Mouse (Mus musculus): ENCODE measurements around the gene Wdr63.

Wdr63 gene

DNA sequence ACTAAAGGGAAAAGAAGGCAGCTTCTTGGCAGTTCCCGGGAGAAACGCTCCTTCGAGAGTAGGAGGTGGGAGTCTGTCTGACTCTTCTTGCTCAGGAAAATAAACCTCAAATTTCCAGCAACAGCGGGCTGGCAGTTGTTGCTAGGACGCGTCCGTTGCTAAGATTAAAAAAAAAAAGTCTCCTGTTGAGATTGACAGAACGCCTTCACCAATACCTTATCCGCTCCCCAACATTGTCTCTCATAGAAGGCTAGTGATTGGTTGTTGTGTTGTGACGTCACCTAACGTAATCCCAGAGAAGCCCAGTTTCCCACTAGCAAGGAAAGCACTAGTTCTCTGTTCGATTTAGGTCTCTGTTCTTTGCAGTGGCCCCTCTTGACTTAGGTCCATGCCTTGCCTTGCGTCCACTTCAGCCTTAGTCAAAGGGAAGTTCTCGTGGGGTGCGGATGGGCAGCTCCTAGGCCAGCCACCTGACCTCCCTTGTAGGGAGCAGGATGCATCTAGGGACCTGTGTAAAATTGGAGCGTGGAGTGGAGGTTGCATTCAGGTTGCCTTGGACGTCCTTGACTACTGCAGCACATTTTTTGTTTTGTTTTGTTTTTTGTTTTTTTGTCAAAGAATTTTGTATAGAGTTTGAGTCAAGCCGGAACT lies at the start of gene Wdr63:
TSS of gene Wdr63 (minus strand) at position 210 of the 651 bp plus-strand sequence.
- in situ Hi-C loops (cut with MboI, MseI) = no loop called here

DNA sequence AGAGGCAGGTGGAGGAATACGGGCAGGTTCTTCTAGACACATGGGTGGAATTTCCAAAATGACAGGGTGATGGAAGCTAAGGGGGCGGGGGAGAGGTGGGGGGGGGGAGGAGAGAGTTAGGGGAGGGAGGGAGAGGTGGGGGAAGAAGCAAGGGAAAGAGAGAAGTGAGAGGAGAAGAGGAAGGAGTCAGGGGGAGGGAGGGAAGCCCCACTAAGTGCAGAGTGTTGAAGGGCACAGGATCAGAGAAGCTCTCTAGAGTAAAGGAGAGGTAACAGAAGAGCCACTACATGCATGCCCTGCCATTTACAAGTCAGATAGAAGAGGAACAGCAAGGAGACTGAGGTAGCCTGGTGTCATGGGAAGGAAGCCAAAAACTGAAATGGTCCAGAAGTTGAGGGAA lies 48.9 kb upstream of the Wdr63 start:
- in situ Hi-C loops (cut with MboI, MseI) = no loop called here

DNA sequence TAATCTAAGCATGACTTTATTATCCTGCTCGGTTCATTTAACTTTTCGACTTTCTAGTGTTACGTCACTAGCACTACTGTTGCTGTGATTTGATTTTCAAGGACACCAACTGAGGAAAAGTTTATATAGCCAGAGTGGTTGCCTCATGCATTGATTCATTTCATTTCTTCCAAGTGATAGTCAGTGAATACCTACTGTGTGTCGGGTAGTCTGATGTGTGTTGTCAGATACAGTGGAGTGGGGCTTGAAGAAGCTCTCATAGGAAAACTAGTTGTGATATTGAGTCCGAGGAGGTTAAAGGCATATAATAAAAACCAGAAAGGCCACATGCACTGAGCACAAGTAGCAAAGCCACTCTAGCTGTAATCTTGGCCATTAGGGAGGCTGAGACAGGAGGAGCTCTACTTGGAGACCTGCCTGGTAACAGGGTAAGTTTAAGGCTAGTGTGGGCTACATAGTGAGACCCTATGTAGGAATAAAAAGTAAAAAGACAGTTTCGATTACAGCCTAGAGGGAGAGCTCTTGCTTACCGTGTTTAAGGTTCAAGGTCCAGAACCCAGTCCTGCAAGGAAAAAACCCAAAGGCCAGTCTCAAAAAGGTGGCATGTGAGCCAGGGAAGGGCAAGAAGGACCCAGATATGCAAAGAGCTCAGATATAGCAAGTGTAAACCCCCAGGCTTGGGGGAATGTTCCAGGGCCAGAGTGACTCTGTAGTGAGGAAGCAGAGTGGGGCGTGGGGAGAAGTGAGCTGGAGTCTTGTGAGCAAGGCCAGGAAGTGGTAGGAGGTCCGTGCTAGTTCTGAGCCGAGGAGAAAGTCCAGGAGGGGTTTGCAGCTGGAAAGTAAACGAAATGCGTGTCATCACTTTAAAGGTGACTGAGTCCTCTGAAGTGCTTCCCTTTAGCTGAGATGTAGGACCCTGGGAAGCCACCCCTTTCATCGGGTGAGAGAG lies 48.0 kb upstream of the Wdr63 start:
- in situ Hi-C loops (cut with MboI, MseI) = no loop called here

DNA sequence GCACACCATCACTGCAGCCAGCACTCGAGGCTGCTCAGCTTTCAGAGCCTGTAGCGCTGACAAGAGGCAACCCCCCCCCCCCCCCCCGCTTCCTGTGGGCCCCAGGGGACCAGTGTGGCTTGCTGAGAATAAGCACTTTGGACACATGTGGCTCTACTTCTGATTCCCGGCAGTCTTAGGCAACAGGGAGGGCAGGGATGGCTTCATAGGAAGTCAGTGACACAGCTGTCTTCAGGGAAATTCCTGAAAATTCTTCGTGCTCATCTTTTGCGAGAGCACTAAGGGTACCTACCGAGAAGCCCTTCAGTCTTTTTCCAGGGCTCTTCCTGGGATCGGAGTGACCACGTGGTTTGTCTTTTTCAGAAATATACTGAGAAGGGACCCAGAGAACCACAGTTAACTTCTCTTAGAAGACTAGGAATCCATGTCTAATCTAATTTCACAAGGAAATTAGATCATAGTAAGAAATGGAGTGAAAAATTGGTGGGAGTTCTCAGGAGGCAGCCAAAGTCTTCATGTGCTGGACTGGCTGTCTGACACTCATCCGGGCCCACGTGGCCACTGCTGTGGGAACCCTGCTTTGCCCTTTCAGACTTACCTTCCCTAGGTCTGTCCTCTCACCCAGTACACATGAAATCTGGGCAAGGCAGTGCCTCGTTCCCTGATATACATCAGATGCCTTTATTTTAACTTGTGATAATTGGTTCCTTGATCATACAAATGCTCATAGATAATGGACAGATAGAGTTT lies 46.1 kb upstream of the Wdr63 start:
- in situ Hi-C loops (cut with MboI, MseI) = no loop called here

DNA sequence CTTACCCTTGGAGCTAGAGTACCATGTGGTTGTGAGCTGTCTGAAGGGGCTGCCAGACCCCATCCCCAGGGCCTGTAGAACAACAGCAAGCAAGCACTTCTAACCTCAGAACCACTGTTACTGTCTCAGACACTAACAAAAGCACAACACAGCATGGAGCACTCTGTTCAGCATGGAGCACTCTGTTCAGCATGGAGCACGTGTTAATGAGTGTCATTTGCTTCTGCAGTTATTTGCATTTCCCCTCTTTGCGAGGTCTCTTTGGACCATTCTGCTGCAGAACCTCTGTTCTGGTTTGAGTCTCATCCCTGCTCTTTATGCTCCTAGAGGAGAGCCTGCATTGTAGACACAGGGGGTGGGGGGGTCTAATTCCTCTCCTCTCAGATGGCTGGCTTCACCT lies 45.0 kb upstream of the Wdr63 start:
- in situ Hi-C loops (cut with MboI, MseI) = no loop called here

DNA sequence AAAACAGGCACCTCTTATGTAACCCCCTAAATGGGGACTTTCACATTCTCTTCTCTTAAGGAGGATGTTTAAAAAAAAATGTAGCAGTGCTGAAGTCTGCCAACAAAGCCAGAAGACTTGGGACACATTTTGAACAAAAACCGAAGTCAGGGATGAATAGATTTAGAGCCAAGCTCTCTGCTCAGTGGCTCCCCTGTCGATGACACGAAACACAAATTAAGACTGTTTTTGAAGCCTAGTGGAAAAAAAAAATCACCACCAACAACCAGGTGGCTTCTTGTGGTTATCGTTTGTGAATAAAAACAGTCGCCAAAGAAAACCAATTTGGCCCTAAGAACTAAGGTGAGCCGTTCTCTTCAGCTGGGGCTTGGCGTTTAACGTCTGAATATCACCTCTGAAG lies 44.4 kb upstream of the Wdr63 start:
- in situ Hi-C loops (cut with MboI, MseI) = no loop called here

DNA sequence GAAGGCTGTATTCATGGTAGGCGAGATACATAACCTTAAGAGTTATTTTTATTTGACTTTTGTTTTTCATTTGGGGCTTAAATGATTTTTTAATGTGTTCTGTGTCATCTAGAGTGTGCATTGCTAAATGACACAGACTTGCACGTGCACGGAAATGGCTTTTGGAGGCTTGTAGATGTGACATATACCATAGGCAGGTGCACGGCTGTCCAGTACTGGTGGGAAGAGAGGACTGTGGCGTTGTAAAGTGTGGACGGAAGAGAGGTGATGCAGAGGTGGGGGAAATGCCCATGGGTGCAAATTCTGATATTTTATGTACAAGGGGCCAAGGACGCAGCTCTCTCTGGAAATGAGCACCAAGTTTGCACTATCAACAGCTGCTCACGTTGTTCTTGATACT lies 43.8 kb upstream of the Wdr63 start:
- in situ Hi-C loops (cut with MboI, MseI) = no loop called here

DNA sequence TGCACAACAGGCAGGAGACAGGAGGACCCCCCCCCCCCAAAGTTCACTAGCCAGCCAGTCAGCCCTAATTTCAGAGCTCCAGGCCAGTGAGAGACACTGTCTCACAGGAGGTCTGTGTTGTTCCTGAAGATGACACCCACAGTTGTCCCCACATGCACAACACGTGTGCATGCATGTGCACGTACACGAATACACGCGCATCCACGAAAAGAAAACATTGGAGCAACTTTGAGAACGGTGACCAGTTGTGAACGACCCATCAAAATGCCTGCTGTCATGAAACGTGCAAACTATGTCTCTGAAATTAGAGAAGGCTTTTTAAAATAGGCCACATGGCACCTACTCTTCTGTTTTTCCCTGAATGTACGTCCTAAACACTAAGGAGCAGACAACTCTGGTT lies 43.4 kb upstream of the Wdr63 start:
- in situ Hi-C loops (cut with MboI, MseI) = no loop called here

DNA sequence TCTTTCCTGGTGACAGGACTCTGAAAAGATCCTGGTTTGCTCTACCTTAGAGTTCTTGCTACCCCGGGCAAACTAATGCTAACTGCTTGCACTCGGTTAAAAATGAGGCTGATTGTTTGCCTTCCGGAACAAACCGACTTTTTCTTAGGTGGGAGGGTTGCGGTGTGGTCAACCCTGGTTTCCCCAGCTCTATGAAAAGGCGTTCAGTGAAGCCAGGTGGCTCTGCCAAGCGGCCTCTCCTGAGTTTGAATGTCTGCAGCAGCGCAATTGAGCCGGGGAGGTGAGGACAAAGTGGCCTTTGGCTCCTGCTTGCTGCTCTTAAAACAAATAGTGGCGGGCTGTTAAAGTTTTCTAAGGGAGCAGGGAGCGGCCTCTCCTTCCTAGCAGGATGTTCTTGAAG lies 42.6 kb upstream of the Wdr63 start:
- in situ Hi-C loops (cut with MboI, MseI) = no loop called here

DNA sequence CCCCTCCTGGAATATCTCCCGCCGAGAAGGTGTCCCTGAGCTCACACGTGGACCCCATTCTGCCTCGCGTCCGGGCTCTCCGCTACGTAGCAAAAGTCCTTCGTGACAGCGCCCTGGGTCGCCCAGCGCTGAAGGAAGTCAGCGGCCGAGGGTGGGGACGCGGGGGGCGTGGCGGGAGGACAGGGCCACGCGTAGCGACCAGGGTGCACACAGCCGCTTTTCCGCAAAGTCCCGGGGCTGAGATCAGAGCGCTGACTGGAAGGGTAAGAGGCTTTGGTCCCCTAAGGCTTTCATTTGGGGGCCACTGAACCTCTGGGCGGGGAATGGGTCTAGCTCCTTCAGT lies 42.1 kb upstream of the Wdr63 start:
- in situ Hi-C loops (cut with MboI, MseI) = no loop called here

DNA sequence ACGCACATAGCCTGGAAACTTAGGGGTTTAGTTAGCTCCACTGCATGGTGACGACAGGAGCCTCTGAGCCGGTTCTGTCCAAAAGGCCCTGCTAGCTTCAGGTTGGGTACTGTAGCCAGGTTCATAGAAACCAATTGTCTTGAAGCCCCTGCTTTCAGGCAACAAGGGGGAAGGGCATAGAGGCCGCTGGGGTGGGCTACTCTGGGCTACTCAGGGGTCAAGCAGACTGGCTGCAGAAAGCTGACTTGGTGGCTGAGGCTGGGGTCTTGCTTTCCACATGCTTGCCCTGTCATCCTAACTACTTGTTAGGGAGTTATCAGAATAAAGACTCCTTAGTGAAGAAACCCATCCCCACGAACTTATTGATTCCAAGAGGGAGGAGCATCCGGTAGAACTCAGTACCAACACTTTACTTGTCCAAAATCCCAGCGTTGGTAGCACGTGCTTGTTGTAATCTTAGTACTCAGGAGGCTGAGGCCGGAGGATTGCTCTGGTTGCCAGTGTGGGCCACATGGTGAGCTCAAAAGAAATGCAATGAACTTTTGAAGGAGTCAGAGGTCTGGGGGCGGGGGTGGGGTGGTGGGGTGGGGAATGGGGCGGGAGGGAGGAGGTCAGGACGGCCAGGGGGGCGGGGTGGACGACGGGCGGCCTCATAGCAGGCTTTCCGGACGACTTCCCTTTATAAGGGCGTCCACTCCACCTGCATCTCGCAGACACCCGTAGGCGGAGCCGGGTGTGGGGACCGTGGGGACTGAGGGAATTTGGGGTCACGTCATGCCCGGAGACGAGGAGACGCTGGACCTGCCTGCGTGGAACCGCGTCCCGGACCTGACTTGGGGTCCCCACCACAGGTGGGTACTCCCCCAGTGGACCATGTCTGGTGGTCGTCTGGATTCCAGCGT lies 41.5 kb upstream of the Wdr63 start, which contains the start of gene Mcoln2:
TSS of gene Mcoln2 (plus strand) at position 678 of the 902 bp plus-strand sequence.
- in situ Hi-C loops (cut with MboI, MseI) = no loop called here

DNA sequence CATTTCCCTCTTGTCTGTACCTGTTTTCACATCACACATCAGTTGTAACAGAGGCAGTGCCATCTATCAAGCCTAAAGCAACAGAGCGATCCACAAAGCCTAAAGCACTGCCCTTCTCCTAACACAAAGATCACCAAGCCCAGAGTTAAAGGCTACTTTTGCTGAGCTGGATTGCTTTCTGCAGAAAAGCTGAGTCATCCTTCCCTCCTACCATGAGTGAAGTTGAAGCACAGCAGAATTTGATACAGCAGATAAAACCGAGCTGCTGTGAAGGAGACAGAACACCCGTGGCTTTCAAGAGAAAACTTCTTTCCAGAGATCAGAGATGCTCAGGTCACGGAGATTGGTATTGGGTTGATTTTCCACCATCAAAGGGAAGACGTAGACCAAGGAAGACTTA lies 38.2 kb upstream of the Wdr63 start:
- in situ Hi-C loops (cut with MboI, MseI) = no loop called here

DNA sequence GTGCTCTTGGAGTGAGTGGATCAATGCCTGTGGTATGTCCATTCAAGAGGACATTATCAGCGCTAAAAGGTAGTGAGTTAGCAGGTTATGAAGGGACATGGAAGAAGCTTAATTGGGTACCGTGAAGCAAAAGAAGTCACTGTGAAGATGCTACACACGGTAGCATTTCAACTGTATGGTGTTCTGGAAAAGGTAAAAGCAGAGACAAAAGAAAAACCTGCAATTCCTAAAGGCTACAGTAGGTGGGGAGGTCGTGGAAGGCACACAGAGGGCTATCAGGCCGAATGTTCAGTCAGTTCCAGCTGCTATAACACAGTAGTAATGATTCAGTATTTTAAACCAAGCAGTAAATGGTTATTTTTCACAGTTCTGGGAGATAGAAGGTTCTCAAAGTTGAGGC lies 37.6 kb upstream of the Wdr63 start:
- in situ Hi-C loops (cut with MboI, MseI) = no loop called here

DNA sequence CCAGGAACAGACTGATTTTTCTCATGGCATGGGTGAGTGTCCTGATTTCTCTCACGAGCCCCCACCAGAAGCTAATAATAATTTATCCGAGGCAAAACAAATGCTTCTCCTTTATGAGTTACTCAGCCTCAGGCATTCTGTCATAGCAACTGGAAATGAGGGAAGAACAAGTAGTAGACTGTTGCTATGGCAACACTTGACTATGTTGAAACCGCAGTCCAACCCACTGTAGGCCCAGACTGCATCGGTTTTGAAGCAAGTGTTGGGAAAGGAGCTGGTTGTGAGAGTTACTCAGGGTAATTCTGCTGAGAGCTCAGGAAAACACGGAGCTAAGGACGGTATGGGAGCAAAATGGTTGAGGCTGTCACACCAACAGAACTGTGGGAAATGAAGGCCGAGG lies 34.6 kb upstream of the Wdr63 start:
- in situ Hi-C loops (cut with MboI, MseI) = no loop called here

DNA sequence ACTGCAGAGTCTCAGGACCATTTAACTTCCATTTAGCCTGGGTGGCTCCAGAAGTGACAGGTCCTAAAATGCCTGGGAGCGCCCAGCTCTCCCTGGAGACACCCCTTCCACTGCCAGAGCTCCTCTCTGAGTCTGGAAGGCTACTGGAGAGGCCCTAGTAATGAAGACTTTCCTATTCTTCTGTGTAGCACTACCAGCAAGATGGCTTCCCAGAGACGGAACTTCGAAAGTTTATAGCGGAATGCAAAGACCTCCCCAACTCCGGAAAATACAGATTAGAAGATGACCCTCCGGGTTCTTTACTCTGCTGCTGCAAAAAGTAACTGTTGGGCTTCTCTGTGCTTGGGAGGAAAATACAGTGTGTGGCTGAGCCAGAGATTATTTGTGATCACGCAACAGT lies 32.3 kb upstream of the Wdr63 start:
- in situ Hi-C loops (cut with MboI, MseI) = no loop called here

DNA sequence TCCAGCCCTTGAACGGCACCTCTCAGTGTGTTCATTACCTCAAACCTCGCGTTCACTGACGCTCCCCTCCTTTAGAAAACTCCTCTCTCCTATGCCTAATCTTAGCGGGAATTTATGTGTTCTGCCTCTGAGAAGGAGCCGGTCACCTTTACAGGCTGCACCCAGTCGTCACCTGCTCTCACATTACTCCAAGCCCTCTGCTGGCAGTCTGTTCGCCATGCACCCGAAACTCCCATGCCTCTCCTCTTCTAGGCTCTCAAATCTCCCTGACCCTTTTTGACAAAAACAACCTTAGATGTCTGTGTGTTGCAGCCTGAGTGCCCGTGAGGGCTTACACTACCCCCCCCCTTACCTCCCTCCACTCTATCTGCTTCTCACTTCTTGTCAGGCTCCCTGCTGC lies 28.5 kb upstream of the Wdr63 start:
- in situ Hi-C loops (cut with MboI, MseI) = no loop called here

DNA sequence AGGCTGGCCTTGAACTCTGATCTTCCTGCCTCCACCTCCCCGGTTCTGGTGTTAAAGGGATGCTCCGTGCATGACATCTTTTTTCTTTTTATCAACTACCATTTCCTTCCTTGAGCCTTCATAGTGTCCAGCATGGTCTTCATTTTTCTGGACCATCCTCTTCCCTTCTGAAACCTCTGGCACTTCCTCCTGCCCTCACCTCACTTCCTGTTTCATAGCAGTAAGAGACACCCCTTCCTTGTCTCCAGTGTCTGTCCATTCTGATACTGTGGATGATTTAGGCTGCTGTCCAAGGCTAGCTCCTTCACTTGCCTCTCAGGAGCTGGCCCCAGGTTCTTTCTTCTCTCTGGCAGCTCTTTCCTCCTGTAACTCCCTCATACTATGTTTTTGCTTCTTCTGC lies 27.5 kb upstream of the Wdr63 start:
- in situ Hi-C loops (cut with MboI, MseI) = no loop called here

DNA sequence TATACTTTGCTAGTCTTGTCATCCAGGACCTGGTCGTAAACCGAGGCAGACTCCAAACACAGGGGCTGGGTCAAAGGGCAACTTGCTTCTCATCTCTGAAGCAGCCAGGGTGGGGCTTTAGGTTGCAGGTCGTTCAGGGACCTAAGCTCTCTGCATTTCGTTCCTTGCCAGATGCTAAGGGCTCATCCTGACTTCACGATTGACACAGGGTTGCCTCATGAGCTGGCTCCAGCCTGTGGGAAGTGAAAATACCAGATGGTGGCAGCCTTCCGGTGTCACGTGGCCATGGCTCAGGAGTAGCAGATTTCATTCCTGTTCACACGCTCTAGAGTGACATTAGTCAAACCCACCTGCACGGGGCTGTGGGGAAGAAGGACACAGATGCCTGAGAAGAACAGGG lies 26.9 kb upstream of the Wdr63 start:
- in situ Hi-C loops (cut with MboI, MseI) = no loop called here

DNA sequence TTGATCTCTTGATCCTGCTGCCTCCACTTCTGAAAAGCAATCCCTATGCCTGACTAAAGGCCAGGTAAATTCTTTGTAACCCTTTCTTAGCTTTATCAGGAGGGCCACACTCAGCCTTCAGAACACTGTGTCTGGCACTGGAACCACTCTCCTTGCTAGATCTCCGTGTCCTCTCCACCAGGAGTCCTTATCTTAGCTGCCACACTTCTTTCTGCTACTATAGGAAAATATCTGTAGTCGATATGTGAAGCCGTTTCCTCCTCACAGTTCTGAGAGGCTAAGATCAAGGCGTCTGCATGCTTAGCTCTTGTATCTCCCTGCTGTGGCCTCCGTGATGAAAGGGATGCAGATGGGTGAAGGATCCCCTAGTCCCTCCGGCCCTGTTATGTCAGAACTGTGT lies 19.3 kb upstream of the Wdr63 start:
- in situ Hi-C loops (cut with MboI, MseI) = no loop called here

DNA sequence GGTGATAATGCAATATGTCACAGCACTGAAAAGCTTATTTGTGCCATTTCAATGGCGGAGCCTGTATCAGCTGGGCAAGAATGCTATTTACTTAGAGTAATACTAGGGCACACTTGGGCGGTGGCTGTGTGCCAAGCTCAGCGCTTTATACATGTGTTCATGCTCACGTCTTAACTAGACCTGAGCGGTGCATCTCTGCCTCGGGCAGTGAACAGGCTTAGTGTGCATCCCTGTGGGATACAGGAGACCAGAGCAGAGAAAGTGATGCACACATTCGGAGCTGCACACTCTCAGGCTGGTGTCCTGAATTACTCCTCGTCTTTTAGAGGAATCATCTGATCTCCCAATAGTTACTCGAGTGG lies 15.5 kb upstream of the Wdr63 start:
- in situ Hi-C loops (cut with MboI, MseI) = no loop called here

DNA sequence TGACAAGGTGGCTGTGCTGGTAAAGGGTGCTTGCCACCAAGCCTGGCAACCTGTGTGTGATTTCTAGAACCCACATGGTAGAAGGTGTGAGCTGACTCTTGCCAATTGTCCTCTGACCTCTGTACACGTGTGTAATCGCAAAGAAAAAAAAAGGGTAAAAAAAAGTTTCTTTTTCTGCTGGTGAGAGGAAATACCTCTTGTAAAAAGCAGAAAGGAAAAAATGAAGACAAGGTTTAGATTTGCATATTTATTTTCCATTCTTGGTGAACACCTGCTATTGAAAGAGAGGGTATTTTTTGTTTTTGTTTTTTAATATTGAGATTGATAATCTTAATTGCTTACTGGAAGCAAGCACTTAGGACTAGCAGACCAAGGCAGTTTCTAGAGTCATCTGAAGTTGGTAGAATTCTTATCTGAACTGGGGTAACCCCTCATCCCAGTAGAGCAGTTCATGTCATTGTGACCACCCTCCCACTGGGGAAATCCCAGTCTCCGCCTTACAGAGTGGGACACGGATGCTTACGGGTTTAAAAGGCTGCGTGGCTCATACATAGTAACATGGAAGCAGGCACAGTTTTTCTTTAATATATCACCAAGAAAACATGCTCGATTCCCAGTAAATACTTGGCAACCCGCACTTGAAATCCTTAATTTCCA lies 15.0 kb upstream of the Wdr63 start:
- in situ Hi-C loops (cut with MboI, MseI) = no loop called here
